Mouse (Mus musculus): ENCODE measurements at regions not wholly inside any gene's neighbourhood (a gene's known extent, or its start where the extent isn't known, plus 50 kb on each side); places are given as distances from the start of the nearest gene placed in this dataset.

- TF ChIP-seq CTCF (IDR thresholded peaks at IDR 0.05; ENCODE audit: low read depth), result no peak
- no peak for DNase-seq
- Histone ChIP-seq H3K4me3 (ENCODE audit: low read depth, low read length) (no peak overlapping the region), H3K36me3 (ENCODE audit: insufficient read depth) (no peaks in the 10 kb centered on the region), H3K9ac (no peak overlapping the region), H3K9me3 (ENCODE audit: low read depth, low read length) (no peaks in the 10 kb centered on the region), H3K4me1 (ENCODE audit: insufficient read depth) (peaks cover 22% of the 10 kb centered on the region), H3K27me3 (ENCODE audit: insufficient read depth, low read length) (no peaks in the 10 kb centered on the region), H3K27ac (ENCODE audit: low read depth) (no peak overlapping the region), H3K4me2 (no peak overlapping the region)
- no peak for ATAC-seq (ENCODE audit: insufficient read depth)
- 67% methylated on average over 2 of the region's 2 CpGs for WGBS
Observed at GRCm38 (mm10) chr11:20960066-20960465, 129.2 kb upstream of the Lgalsl start.

DNA sequence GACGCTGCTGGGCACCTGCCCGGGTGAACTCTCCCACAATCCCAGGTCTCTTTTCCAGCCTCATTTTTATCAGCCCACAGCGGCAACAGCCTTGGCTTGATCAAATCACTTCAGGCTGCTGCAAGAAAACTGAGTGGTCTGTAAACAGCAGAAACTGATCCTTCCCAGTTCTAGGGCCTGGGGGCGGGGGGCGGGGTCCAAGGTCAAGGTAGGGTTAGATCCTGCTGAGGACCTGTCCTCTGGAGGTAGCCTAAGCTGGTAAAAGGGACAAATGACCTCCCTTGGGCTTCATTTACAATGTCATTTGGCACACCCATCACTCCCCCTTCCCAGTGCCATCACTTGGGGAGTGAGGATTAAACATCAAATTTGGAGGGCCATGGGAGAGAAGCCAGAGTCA, 129.9 kb upstream of the Lgalsl start:
- WGBS, result 33% methylated on average over 5 of the region's 5 CpGs
- no peak overlapping the region for H3K9ac ChIP-seq
- H3K27ac ChIP-seq (ENCODE audit: low read depth), result no peak overlapping the region
- no peak overlapping the region for H3K4me3 ChIP-seq (ENCODE audit: low read depth, low read length)
- H3K4me1 ChIP-seq (ENCODE audit: insufficient read depth), result peaks cover 22% of the 10 kb centered on the region
- no peak overlapping the region for H3K4me2 ChIP-seq
- DNase-seq, result no peak
- no peaks in the 10 kb centered on the region for H3K9me3 ChIP-seq (ENCODE audit: low read depth, low read length)
- no peaks in the 10 kb centered on the region for H3K27me3 ChIP-seq (ENCODE audit: insufficient read depth, low read length)
- no peaks in the 10 kb centered on the region for H3K36me3 ChIP-seq (ENCODE audit: insufficient read depth)
- ATAC-seq (ENCODE audit: insufficient read depth), result no peak
- no peak for TF ChIP-seq CTCF (IDR thresholded peaks at IDR 0.05; ENCODE audit: low read depth)

DNA sequence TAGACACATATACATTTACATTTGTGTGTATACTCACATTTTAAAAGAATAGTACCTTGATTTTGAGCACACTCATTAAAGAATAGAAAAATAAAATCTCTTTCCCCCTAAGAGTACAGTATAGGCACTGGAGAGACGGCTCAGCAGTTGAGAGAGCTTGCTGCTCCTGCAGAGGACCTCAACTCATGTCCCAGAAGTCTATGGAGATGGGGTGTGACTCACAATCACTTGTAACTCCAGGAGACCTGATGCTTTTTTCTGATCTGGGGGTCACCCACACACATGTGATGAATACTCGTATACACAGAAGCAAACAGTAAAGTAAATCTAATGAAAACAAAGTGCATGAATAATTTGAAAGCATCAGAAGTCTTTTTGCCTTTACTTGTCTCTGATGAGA, 129.5 kb upstream of the Peli1 start:
- Histone ChIP-seq H3K4me1 (ENCODE audit: insufficient read depth) (peaks cover 16% of the 10 kb centered on the region), H3K9me3 (ENCODE audit: low read depth, low read length) (no peaks in the 10 kb centered on the region), H3K27me3 (ENCODE audit: insufficient read depth, low read length) (no peaks in the 10 kb centered on the region), H3K27ac (ENCODE audit: low read depth) (no peak overlapping the region), H3K36me3 (ENCODE audit: insufficient read depth) (no peaks in the 10 kb centered on the region), H3K9ac (no peak overlapping the region), H3K4me2 (no peak overlapping the region), H3K4me3 (ENCODE audit: low read depth, low read length) (no peak overlapping the region)
- WGBS, result 72% methylated on average over 2 of the region's 2 CpGs
- DNase-seq (no peak), ATAC-seq (ENCODE audit: insufficient read depth) (no peak)
- no peak for TF ChIP-seq CTCF (IDR thresholded peaks at IDR 0.05; ENCODE audit: low read depth)

DNA sequence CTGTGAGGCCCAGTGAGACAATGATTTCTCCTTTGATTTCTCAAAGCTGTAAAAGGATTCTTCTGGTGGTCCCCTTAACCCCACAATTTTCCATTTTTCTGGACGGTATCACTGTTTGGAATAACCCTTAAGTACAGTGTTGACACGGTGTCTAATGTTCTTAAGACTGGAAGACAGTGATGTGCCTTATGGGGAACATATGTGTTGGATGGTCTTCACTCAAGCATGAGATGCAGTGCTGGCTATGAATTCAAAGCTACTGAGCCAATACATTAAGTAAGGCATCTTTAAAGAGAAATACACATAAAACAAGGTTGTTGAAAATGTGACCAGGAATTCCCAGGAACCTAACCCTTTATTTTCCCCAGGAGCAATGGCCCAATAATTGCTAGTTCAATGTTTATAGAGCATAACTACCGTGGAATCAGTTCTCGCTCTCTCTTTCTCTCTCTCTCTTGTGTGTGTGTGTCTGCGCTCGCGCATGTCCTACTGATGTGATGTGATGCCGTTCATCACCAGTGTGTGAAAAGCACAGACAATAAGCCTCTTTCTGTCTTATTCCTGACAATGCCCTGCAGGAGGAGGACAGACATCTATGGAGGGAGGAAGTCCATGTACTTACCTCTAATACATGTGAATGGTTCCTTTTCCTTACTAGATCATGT, 125.4 kb upstream of the Peli1 start:
- Histone ChIP-seq H3K9me3 (ENCODE audit: low read depth, low read length) (no peaks in the 10 kb centered on the region), H3K4me1 (ENCODE audit: insufficient read depth) (0 out of 2 replicates have a peak, but pooled peaks cover under 1% of the 10 kb centered on the region), H3K27ac (ENCODE audit: low read depth) (no peak overlapping the region), H3K36me3 (ENCODE audit: insufficient read depth) (no peaks in the 10 kb centered on the region), H3K4me2 (no peak overlapping the region), H3K27me3 (ENCODE audit: insufficient read depth, low read length) (no peaks in the 10 kb centered on the region), H3K4me3 (ENCODE audit: low read depth, low read length) (no peak overlapping the region), H3K9ac (no peak overlapping the region)
- no peak for ATAC-seq (ENCODE audit: insufficient read depth)
- TF ChIP-seq CTCF (IDR thresholded peaks at IDR 0.05; ENCODE audit: low read depth), result no peak
- DNase-seq, result no peak
- WGBS, result 86% methylated on average over 8 of the region's 8 CpGs

GRCm38 (mm10) chr11:20967321-20967984, 123.6 kb upstream of the Peli1 start:
- H3K36me3 ChIP-seq (ENCODE audit: insufficient read depth), result no peaks in the 10 kb centered on the region
- no peak for ATAC-seq (ENCODE audit: insufficient read depth)
- no peaks in the 10 kb centered on the region for H3K9me3 ChIP-seq (ENCODE audit: low read depth, low read length)
- no peak overlapping the region for H3K27ac ChIP-seq (ENCODE audit: low read depth)
- no peak for TF ChIP-seq CTCF (IDR thresholded peaks at IDR 0.05; ENCODE audit: low read depth)
- no peak overlapping the region for H3K9ac ChIP-seq
- no peaks in the 10 kb centered on the region for H3K27me3 ChIP-seq (ENCODE audit: insufficient read depth, low read length)
- DNase-seq, result no peak
- no peak overlapping the region for H3K4me3 ChIP-seq (ENCODE audit: low read depth, low read length)
- H3K4me2 ChIP-seq, result no peak overlapping the region
- 48% methylated on average over 2 of the region's 3 CpGs for WGBS
- H3K4me1 ChIP-seq (ENCODE audit: insufficient read depth), result no peaks in the 10 kb centered on the region

DNA sequence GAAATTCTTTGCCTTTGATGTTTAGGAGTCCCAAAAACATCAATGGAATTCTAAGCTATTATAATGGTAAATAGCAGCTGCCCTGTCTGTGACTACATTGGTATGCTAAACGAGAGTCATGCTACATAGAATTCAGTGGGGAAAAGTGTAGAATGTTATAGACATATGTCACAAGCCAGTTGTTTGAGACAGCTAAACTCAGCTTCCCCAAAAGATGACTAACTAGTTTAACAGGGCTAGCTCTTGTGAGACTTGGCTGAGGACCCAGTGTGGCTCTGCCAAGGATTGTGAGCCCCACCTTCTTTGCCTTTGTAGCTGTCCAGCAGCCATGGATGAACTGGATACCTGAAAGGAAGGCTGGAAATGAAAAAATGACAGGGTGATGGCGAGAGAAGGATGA, 122.8 kb upstream of the Peli1 start:
- no peaks in the 10 kb centered on the region for H3K9me3 ChIP-seq (ENCODE audit: low read depth, low read length)
- ATAC-seq (ENCODE audit: insufficient read depth) (no peak), DNase-seq (no peak)
- H3K4me2 ChIP-seq, result no peak overlapping the region
- no peaks in the 10 kb centered on the region for H3K36me3 ChIP-seq (ENCODE audit: insufficient read depth)
- H3K9ac ChIP-seq, result no peak overlapping the region
- no peaks in the 10 kb centered on the region for H3K27me3 ChIP-seq (ENCODE audit: insufficient read depth, low read length)
- WGBS, result 62% methylated on average over 2 of the region's 2 CpGs
- no peaks in the 10 kb centered on the region for H3K4me1 ChIP-seq (ENCODE audit: insufficient read depth)
- H3K27ac ChIP-seq (ENCODE audit: low read depth), result no peak overlapping the region
- TF ChIP-seq CTCF (IDR thresholded peaks at IDR 0.05; ENCODE audit: low read depth), result no peak
- H3K4me3 ChIP-seq (ENCODE audit: low read depth, low read length), result no peak overlapping the region

DNA sequence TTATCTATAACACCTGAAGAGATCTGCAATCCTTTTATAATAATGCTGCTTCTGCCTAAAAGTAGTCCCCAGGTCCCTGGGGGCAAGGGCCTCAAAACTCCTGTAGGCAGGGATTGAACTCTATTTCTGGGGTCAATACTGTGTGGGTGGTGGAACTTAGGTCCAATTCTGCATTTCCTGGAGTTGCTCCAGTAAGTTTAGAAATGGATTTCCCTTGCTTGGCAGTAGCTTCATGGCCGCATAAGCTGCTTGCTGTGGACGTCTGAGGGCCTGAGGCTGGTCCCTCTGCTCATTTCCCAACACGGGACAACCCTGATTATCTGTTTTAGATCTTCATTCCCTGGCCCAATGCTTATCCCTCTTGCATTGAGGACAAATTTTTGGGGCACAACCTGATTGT, 118.0 kb upstream of the Peli1 start:
- 64% methylated on average over 3 of the region's 3 CpGs for WGBS
- DNase-seq (no peak), ATAC-seq (ENCODE audit: insufficient read depth) (no peak)
- no peak for TF ChIP-seq CTCF (IDR thresholded peaks at IDR 0.05; ENCODE audit: low read depth)
- Histone ChIP-seq H3K4me3 (ENCODE audit: low read depth, low read length) (no peak overlapping the region), H3K27me3 (ENCODE audit: insufficient read depth, low read length) (no peaks in the 10 kb centered on the region), H3K9ac (no peak overlapping the region), H3K36me3 (ENCODE audit: insufficient read depth) (no peaks in the 10 kb centered on the region), H3K9me3 (ENCODE audit: low read depth, low read length) (no peaks in the 10 kb centered on the region), H3K4me2 (no peak overlapping the region), H3K4me1 (ENCODE audit: insufficient read depth) (no peaks in the 10 kb centered on the region), H3K27ac (ENCODE audit: low read depth) (no peak overlapping the region)
